Mouse (Mus musculus): Measurements from ENCODE around the gene Scn1b. TPM values are rescaled to one million over a fixed set of nuclear protein-coding genes. Genes with fewer than 3 reads are reported as not detected.

Scn1b gene
- polyA plus RNA-seq, 1 experiment from 2014 or later, result 0.60 TPM

GRCm38 (mm10) chr7:31116721-31117145, 10.1 kb downstream of the Scn1b start:
- Histone ChIP-seq H3K4me1 (replicated peaks; ENCODE audit: control insufficient read depth, insufficient read depth, low read length) (no peaks in the 10 kb centered on the region; the same call in 1 of the 2 replicates), H3K27ac (ENCODE audit: low read depth, low read length) (no peak overlapping the region), H3K4me3 (ENCODE audit: low read depth, low read length) (no peak overlapping the region), H3K4me2 (replicated peaks; ENCODE audit: low read depth, low read length) (no peak overlapping the region), H3K27me3 (ENCODE audit: control insufficient read depth, insufficient read depth, low read length) (no peaks in the 10 kb centered on the region), H3K9ac (ENCODE audit: low read depth, low read length) (no peak overlapping the region), H3K9me3 (ENCODE audit: control insufficient read depth, low read length) (no peaks in the 10 kb centered on the region), H3K36me3 (ENCODE audit: control insufficient read depth, insufficient read depth, low read length) (no peaks in the 10 kb centered on the region)
- 32% methylated on average over 13 of the region's 16 CpGs for WGBS
- no peak for DNase-seq (ENCODE audit: low spot score)
- ATAC-seq (ENCODE audit: low FRiP score), result peak; percentile 33; the same call in 1 of the 2 replicates

GRCm38 (mm10) chr7:31115587-31116043, 11.2 kb downstream of the Scn1b start:
- DNase-seq (ENCODE audit: low spot score) (no peak), ATAC-seq (ENCODE audit: low FRiP score) (0 out of 2 replicates have a peak, but pooled peaks have one; percentile 33)
- H3K27me3 ChIP-seq (ENCODE audit: control insufficient read depth, insufficient read depth, low read length), result no peaks in the 10 kb centered on the region
- H3K4me1 ChIP-seq (replicated peaks; ENCODE audit: control insufficient read depth, insufficient read depth, low read length), result no peaks in the 10 kb centered on the region; the same call in 1 of the 2 replicates
- WGBS, result 31% methylated on average over 17 of the region's 17 CpGs
- H3K27ac ChIP-seq (ENCODE audit: low read depth, low read length), result no peak overlapping the region
- H3K36me3 ChIP-seq (ENCODE audit: control insufficient read depth, insufficient read depth, low read length), result no peaks in the 10 kb centered on the region
- H3K9me3 ChIP-seq (ENCODE audit: control insufficient read depth, low read length), result no peaks in the 10 kb centered on the region
- H3K4me3 ChIP-seq (ENCODE audit: low read depth, low read length), result no peak overlapping the region
- no peak overlapping the region for H3K4me2 ChIP-seq (replicated peaks; ENCODE audit: low read depth, low read length)
- no peak overlapping the region for H3K9ac ChIP-seq (ENCODE audit: low read depth, low read length)

- no peak within 1 kb of the TSS for H3K9ac ChIP-seq (ENCODE audit: low read depth, low read length)
- H3K36me3 ChIP-seq (ENCODE audit: control insufficient read depth, insufficient read depth, low read length), result no peaks in the 10 kb centered on the region
- no peak within 1 kb of the TSS; the same call in 1 of the 2 replicates for H3K4me2 ChIP-seq (replicated peaks; ENCODE audit: low read depth, low read length)
- DNase-seq (ENCODE audit: low spot score) (no peak), ATAC-seq (ENCODE audit: low FRiP score) (peak; percentile 29; the same call in 1 of the 2 replicates)
- H3K27ac ChIP-seq (ENCODE audit: low read depth, low read length), result no peak within 1 kb of the TSS
- H3K4me1 ChIP-seq (replicated peaks; ENCODE audit: control insufficient read depth, insufficient read depth, low read length), result no peaks in the 10 kb centered on the region; the same call in 1 of the 2 replicates
- no peaks in the 10 kb centered on the region for H3K27me3 ChIP-seq (ENCODE audit: control insufficient read depth, insufficient read depth, low read length)
- no peak within 1 kb of the TSS for H3K4me3 ChIP-seq (ENCODE audit: low read depth, low read length)
- 16% methylated on average over 11 of the region's 15 CpGs for WGBS
- H3K9me3 ChIP-seq (ENCODE audit: control insufficient read depth, low read length), result no peaks in the 10 kb centered on the region
These were observed 11.6 kb downstream of the Scn1b start, which contains the start of gene Hpn for GRCm38 (mm10) chr7:31115182-31115581. Gene Hpn, minus strand, starts transcription at chr7:31115290.

GRCm38 (mm10) chr7:31114646-31115045, 12.2 kb downstream of the Scn1b start:
- H3K4me1 ChIP-seq (replicated peaks; ENCODE audit: control insufficient read depth, insufficient read depth, low read length), result no peaks in the 10 kb centered on the region; the same call in 1 of the 2 replicates
- H3K4me3 ChIP-seq (ENCODE audit: low read depth, low read length), result no peak overlapping the region
- ATAC-seq (ENCODE audit: low FRiP score), result no peak
- no peak overlapping the region for H3K9ac ChIP-seq (ENCODE audit: low read depth, low read length)
- H3K4me2 ChIP-seq (replicated peaks; ENCODE audit: low read depth, low read length), result no peak overlapping the region
- H3K9me3 ChIP-seq (ENCODE audit: control insufficient read depth, low read length), result no peaks in the 10 kb centered on the region
- H3K27me3 ChIP-seq (ENCODE audit: control insufficient read depth, insufficient read depth, low read length), result no peaks in the 10 kb centered on the region
- WGBS, result 44% methylated on average over 10 of the region's 10 CpGs
- no peak for DNase-seq (ENCODE audit: low spot score)
- no peaks in the 10 kb centered on the region for H3K36me3 ChIP-seq (ENCODE audit: control insufficient read depth, insufficient read depth, low read length)
- H3K27ac ChIP-seq (ENCODE audit: low read depth, low read length), result no peak overlapping the region

GRCm38 (mm10) chr7:31113800-31114199, 13.0 kb downstream of the Scn1b start:
- ATAC-seq (ENCODE audit: low FRiP score) (no peak), DNase-seq (ENCODE audit: low spot score) (no peak)
- no peak overlapping the region for H3K4me3 ChIP-seq (ENCODE audit: low read depth, low read length)
- H3K9ac ChIP-seq (ENCODE audit: low read depth, low read length), result no peak overlapping the region
- H3K9me3 ChIP-seq (ENCODE audit: control insufficient read depth, low read length), result no peaks in the 10 kb centered on the region
- no peak overlapping the region for H3K27ac ChIP-seq (ENCODE audit: low read depth, low read length)
- no peaks in the 10 kb centered on the region for H3K36me3 ChIP-seq (ENCODE audit: control insufficient read depth, insufficient read depth, low read length)
- H3K4me2 ChIP-seq (replicated peaks; ENCODE audit: low read depth, low read length), result no peak overlapping the region
- no peaks in the 10 kb centered on the region; the same call in 1 of the 2 replicates for H3K4me1 ChIP-seq (replicated peaks; ENCODE audit: control insufficient read depth, insufficient read depth, low read length)
- no peaks in the 10 kb centered on the region for H3K27me3 ChIP-seq (ENCODE audit: control insufficient read depth, insufficient read depth, low read length)
- 81% methylated on average over 6 of the region's 6 CpGs for WGBS

GRCm38 (mm10) chr7:31112036-31112435, 14.8 kb downstream of the Scn1b start:
- no peaks in the 10 kb centered on the region for H3K9me3 ChIP-seq (ENCODE audit: control insufficient read depth, low read length)
- H3K27me3 ChIP-seq (ENCODE audit: control insufficient read depth, insufficient read depth, low read length), result no peaks in the 10 kb centered on the region
- no peak for ATAC-seq (ENCODE audit: low FRiP score)
- H3K4me1 ChIP-seq (replicated peaks; ENCODE audit: control insufficient read depth, insufficient read depth, low read length), result no peaks in the 10 kb centered on the region; the same call in 1 of the 2 replicates
- DNase-seq (ENCODE audit: low spot score), result no peak
- H3K4me3 ChIP-seq (ENCODE audit: low read depth, low read length), result no peak overlapping the region
- no peak overlapping the region for H3K9ac ChIP-seq (ENCODE audit: low read depth, low read length)
- no peak overlapping the region for H3K4me2 ChIP-seq (replicated peaks; ENCODE audit: low read depth, low read length)
- no peaks in the 10 kb centered on the region for H3K36me3 ChIP-seq (ENCODE audit: control insufficient read depth, insufficient read depth, low read length)
- H3K27ac ChIP-seq (ENCODE audit: low read depth, low read length), result no peak overlapping the region
- WGBS, result 54% methylated on average over 4 of the region's 4 CpGs

- DNase-seq (ENCODE audit: low spot score) (no peak), ATAC-seq (ENCODE audit: low FRiP score) (no peak)
- WGBS, result 89% methylated on average over 15 of the region's 15 CpGs
These were observed 15.9 kb downstream of the Scn1b start for GRCm38 (mm10) chr7:31110861-31111385.

GRCm38 (mm10) chr7:31109796-31110195, 17.0 kb downstream of the Scn1b start:
- DNase-seq (ENCODE audit: low spot score) (no peak), ATAC-seq (ENCODE audit: low FRiP score) (no peak)
- H3K4me1 ChIP-seq (replicated peaks; ENCODE audit: control insufficient read depth, insufficient read depth, low read length), result no peaks in the 10 kb centered on the region
- H3K36me3 ChIP-seq (ENCODE audit: control insufficient read depth, insufficient read depth, low read length), result no peaks in the 10 kb centered on the region
- H3K4me3 ChIP-seq (ENCODE audit: low read depth, low read length), result no peak overlapping the region
- H3K4me2 ChIP-seq (replicated peaks; ENCODE audit: low read depth, low read length), result no peak overlapping the region
- H3K9ac ChIP-seq (ENCODE audit: low read depth, low read length), result no peak overlapping the region
- H3K9me3 ChIP-seq (ENCODE audit: control insufficient read depth, low read length), result no peaks in the 10 kb centered on the region
- no peaks in the 10 kb centered on the region for H3K27me3 ChIP-seq (ENCODE audit: control insufficient read depth, insufficient read depth, low read length)
- no peak overlapping the region for H3K27ac ChIP-seq (ENCODE audit: low read depth, low read length)
- 83% methylated on average over 5 of the region's 5 CpGs for WGBS

More at GRCm38 (mm10) chr7:31110861-31111385, 15.9 kb downstream of the Scn1b start:
- Histone ChIP-seq H3K27me3 (ENCODE audit: control insufficient read depth, insufficient read depth, low read length) (no peaks in the 10 kb centered on the region), H3K27ac (ENCODE audit: low read depth, low read length) (no peak overlapping the region), H3K4me3 (ENCODE audit: low read depth, low read length) (no peak overlapping the region), H3K9ac (ENCODE audit: low read depth, low read length) (no peak overlapping the region), H3K4me1 (replicated peaks; ENCODE audit: control insufficient read depth, insufficient read depth, low read length) (no peaks in the 10 kb centered on the region; the same call in 1 of the 2 replicates), H3K4me2 (replicated peaks; ENCODE audit: low read depth, low read length) (no peak overlapping the region), H3K9me3 (ENCODE audit: control insufficient read depth, low read length) (no peaks in the 10 kb centered on the region), H3K36me3 (ENCODE audit: control insufficient read depth, insufficient read depth, low read length) (no peaks in the 10 kb centered on the region)

GRCm38 (mm10) chr7:31109091-31109490, 17.7 kb downstream of the Scn1b start:
- Histone ChIP-seq H3K36me3 (ENCODE audit: control insufficient read depth, insufficient read depth, low read length) (no peaks in the 10 kb centered on the region), H3K4me2 (replicated peaks; ENCODE audit: low read depth, low read length) (no peak overlapping the region), H3K4me1 (replicated peaks; ENCODE audit: control insufficient read depth, insufficient read depth, low read length) (no peaks in the 10 kb centered on the region), H3K9me3 (ENCODE audit: control insufficient read depth, low read length) (no peaks in the 10 kb centered on the region), H3K4me3 (ENCODE audit: low read depth, low read length) (no peak overlapping the region), H3K27me3 (ENCODE audit: control insufficient read depth, insufficient read depth, low read length) (no peaks in the 10 kb centered on the region), H3K9ac (ENCODE audit: low read depth, low read length) (no peak overlapping the region), H3K27ac (ENCODE audit: low read depth, low read length) (no peak overlapping the region)
- DNase-seq (ENCODE audit: low spot score), result no peak
- WGBS, result 56% methylated on average over 7 of the region's 7 CpGs
- ATAC-seq (ENCODE audit: low FRiP score), result no peak
